Comparison of ENCODE assay signal across 12 mouse cellular contexts in genomic region chr13:109689176-109689575, GRCm38 (mm10).
"Had no signal": no experiment of that assay in that cellular context is flagged by ENCODE, and none has a peak within 500 bp of the region (broad histone marks: within the 10 kb centered on the region; RNA-seq: fewer than 3 reads in every experiment).

No protein-coding gene starts in this region.

- H3K9ac ChIP-seq: midbrain, embryonic 13.5 days; neural tube, embryonic 15.5 days had no signal

- H3K4me3 ChIP-seq: layer of hippocampus, adult 2 months; limb, embryonic 10.5 days; midbrain, embryonic 13.5 days; neural tube, embryonic 15.5 days had no signal

- H3K27me3 ChIP-seq: midbrain, embryonic 13.5 days; neural tube, embryonic 15.5 days had no signal

- H3K4me2 ChIP-seq: midbrain, embryonic 13.5 days; neural tube, embryonic 15.5 days had no signal

- DNase-seq: kidney, adult 18-20 months; kidney, postnatal 36 days; lung, adult 2 months; lung, postnatal 36 days; right cerebral cortex, adult 18-20 months; thymus, postnatal 36 days had no signal

- H3K27ac ChIP-seq: layer of hippocampus, adult 2 months; limb, embryonic 10.5 days; midbrain, embryonic 13.5 days; neural tube, embryonic 15.5 days had no signal

- H3K9me3 ChIP-seq: limb, embryonic 10.5 days; midbrain, embryonic 13.5 days; neural tube, embryonic 15.5 days had no signal

- H3K36me3 ChIP-seq: limb, embryonic 10.5 days; midbrain, embryonic 13.5 days; neural tube, embryonic 15.5 days had no signal

- ATAC-seq: inflammation-experienced regulatory T-cells, adult 6 months; lung, postnatal 0 days; midbrain, embryonic 13.5 days had no signal
